Mouse (Mus musculus): ENCODE results near the gene Jun.

DNA sequence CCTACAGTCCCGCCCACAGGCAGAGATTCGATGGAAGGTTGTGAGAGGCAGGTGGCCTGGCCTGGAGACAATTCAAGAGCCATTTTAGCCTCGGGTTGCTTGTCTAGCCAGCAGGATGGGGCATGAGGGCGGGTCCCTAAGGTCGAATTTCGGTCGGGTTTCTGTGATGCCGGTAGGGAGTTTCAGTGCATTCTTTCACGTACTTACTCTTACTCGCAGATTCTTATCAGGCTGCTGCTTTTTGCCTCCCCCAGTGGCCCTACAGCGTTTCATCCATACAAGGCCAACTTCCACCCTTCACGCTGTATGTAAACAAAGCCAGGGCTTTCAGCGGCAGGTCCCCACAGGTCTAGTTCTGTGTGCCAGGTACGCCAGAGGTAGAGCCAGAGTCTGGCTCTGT, 24.3 kb upstream of the Jun start:
- no peak for TF ChIP-seq POLR2A (IDR thresholded peaks at IDR 0.05; ENCODE audit: low read depth, low read length)
- no peak for TF ChIP-seq CTCF (conservative IDR thresholded peaks at IDR 0.05; ENCODE audit: insufficient read depth, insufficient read length, low read depth, low read length)

Measured in kidney, adult 2 months (tissue).